Mouse (Mus musculus): ENCODE measurements around the gene Themis. TPM values are rescaled to one million over a fixed set of nuclear protein-coding genes. Genes with fewer than 3 reads are reported as not detected.

Themis gene
- polyA plus RNA-seq, 1 experiment = not detected

DNA sequence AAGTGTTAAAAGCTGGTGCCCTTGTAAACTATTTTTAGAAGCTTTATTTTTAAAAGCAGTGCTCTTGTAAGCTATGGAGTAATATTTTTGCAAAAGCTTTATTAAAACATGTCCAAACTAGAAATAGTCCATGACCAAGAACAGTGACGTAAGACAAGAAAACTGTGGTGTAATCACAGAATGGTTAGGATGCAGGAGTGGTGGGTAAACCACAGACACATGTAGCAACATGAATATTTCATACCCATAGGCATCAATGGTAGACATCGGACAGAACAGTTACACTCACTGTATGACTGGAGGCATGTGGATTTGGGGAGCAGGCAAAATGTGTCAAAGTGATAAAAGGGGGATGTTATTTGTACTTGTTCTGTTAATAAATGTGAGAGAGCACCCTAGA lies 222.7 kb downstream of the Themis start:
- no peak for DNase-seq (ENCODE audit: low read depth)
- TF ChIP-seq CTCF (IDR thresholded peaks at IDR 0.05; ENCODE audit: borderline replicate concordance, extremely low read depth, insufficient read depth, insufficient read length) = no peak
- no peak for TF ChIP-seq POLR2A (IDR thresholded peaks at IDR 0.05; ENCODE audit: borderline replicate concordance, extremely low read depth, insufficient read depth, insufficient read length, poor library complexity, severe bottlenecking)

DNA sequence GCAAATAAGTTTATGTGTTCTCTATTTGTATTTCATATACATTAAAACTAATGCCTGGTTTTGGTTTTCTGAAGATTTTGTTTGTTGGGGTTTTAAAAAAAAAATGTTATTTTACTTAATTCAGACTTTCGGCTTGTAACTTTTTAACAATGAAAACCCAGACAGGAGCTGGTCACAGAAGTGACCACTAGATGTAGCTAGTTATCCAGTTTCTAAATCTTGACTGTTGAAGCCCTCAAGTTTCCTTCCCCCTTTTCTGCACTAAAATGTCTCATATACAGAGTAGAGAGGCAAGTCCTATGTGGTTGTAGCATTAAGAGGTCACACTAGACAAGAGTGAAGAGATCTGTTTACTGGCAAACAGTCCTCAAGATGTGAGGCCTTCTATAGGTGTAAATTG lies 230.2 kb downstream of the Themis start:
- DNase-seq (ENCODE audit: low read depth) = peak; percentile 32
- TF ChIP-seq POLR2A (IDR thresholded peaks at IDR 0.05; ENCODE audit: borderline replicate concordance, extremely low read depth, insufficient read depth, insufficient read length, poor library complexity, severe bottlenecking) = no peak
- TF ChIP-seq CTCF (IDR thresholded peaks at IDR 0.05; ENCODE audit: borderline replicate concordance, extremely low read depth, insufficient read depth, insufficient read length) = no peak

Data from brain, embryonic 14.5 days (tissue).